Mouse (Mus musculus): ENCODE data around the gene Rin1. TPM values are rescaled to one million over a fixed set of nuclear protein-coding genes. Genes with fewer than 3 reads are reported as not detected.
A peak's percentile ranks its signal among the peaks of the same experiment; 100 is the strongest.

Rin1 gene
- polyA plus RNA-seq, 1 experiment from 2014 or later = 1.3 TPM

- no peak for ATAC-seq (ENCODE audit: insufficient number of reproducible peaks, low FRiP score, low TSS enrichment, low read depth)
- no peak for DNase-seq (ENCODE audit: low spot score)
- Histone ChIP-seq H3K36me3 (ENCODE audit: control insufficient read depth, insufficient read depth, low read length) (no peaks in the 10 kb centered on the region), H3K4me2 (ENCODE audit: low read depth, severe bottlenecking) (no peak overlapping the region), H3K4me1 (ENCODE audit: control insufficient read depth, insufficient read depth, low read length) (peaks cover 5% of the 10 kb centered on the region; the same call in 1 of the 2 replicates), H3K9ac (ENCODE audit: low read length) (no peak overlapping the region), H3K27me3 (ENCODE audit: control insufficient read depth, insufficient read depth, low read length) (no peaks in the 10 kb centered on the region), H3K4me3 (ENCODE audit: low read depth, low read length) (no peak overlapping the region), H3K27ac (replicated peaks; ENCODE audit: low read depth, low read length) (no peak overlapping the region), H3K9me3 (ENCODE audit: control insufficient read depth, low read length) (no peaks in the 10 kb centered on the region)
- 85% methylated on average over 4 of the region's 4 CpGs for WGBS
Observed at GRCm38 (mm10) chr19:5017611-5018010, 32.7 kb upstream of the Rin1 start.

GRCm38 (mm10) chr19:5018191-5018590, 32.1 kb upstream of the Rin1 start:
- Histone ChIP-seq H3K4me2 (ENCODE audit: low read depth, severe bottlenecking) (no peak overlapping the region), H3K27ac (replicated peaks; ENCODE audit: low read depth, low read length) (no peak overlapping the region), H3K9ac (ENCODE audit: low read length) (no peak overlapping the region), H3K4me3 (ENCODE audit: low read depth, low read length) (no peak overlapping the region), H3K36me3 (ENCODE audit: control insufficient read depth, insufficient read depth, low read length) (no peaks in the 10 kb centered on the region), H3K9me3 (ENCODE audit: control insufficient read depth, low read length) (no peaks in the 10 kb centered on the region), H3K27me3 (ENCODE audit: control insufficient read depth, insufficient read depth, low read length) (no peaks in the 10 kb centered on the region), H3K4me1 (ENCODE audit: control insufficient read depth, insufficient read depth, low read length) (peaks cover 5% of the 10 kb centered on the region; the same call in 1 of the 2 replicates)
- DNase-seq (ENCODE audit: low spot score) (no peak), ATAC-seq (ENCODE audit: insufficient number of reproducible peaks, low FRiP score, low TSS enrichment, low read depth) (no peak)
- WGBS = 86% methylated on average over 3 of the region's 3 CpGs

- 90% methylated on average over 2 of the region's 2 CpGs for WGBS
- Histone ChIP-seq H3K36me3 (ENCODE audit: control insufficient read depth, insufficient read depth, low read length) (no peaks in the 10 kb centered on the region), H3K27ac (replicated peaks; ENCODE audit: low read depth, low read length) (no peak overlapping the region), H3K4me1 (ENCODE audit: control insufficient read depth, insufficient read depth, low read length) (peaks cover 1% of the 10 kb centered on the region; the same call in 1 of the 2 replicates), H3K9ac (ENCODE audit: low read length) (no peak overlapping the region), H3K9me3 (ENCODE audit: control insufficient read depth, low read length) (no peaks in the 10 kb centered on the region), H3K4me3 (ENCODE audit: low read depth, low read length) (no peak overlapping the region), H3K4me2 (ENCODE audit: low read depth, severe bottlenecking) (no peak overlapping the region), H3K27me3 (ENCODE audit: control insufficient read depth, insufficient read depth, low read length) (no peaks in the 10 kb centered on the region)
- DNase-seq (ENCODE audit: low spot score) = no peak
- ATAC-seq (ENCODE audit: insufficient number of reproducible peaks, low FRiP score, low TSS enrichment, low read depth) = no peak
Observed at GRCm38 (mm10) chr19:5021416-5021815, 28.9 kb upstream of the Rin1 start.

- peak within 1 kb of the TSS; percentile 48 for H3K27ac ChIP-seq (replicated peaks; ENCODE audit: low read depth, low read length)
- H3K9ac ChIP-seq (ENCODE audit: low read length) = peak within 1 kb of the TSS; percentile 80
- peak within 1 kb of the TSS; percentile 54 for H3K4me3 ChIP-seq (ENCODE audit: low read depth, low read length)
- ATAC-seq (ENCODE audit: insufficient number of reproducible peaks, low FRiP score, low TSS enrichment, low read depth) (peak; percentile 97), DNase-seq (ENCODE audit: low spot score) (peak; percentile 96)
- under 1% methylated on average over 62 of the region's 62 CpGs for WGBS
- no peaks in the 10 kb centered on the region for H3K9me3 ChIP-seq (ENCODE audit: control insufficient read depth, low read length)
- no peaks in the 10 kb centered on the region for H3K36me3 ChIP-seq (ENCODE audit: control insufficient read depth, insufficient read depth, low read length)
- H3K27me3 ChIP-seq (ENCODE audit: control insufficient read depth, insufficient read depth, low read length) = no peaks in the 10 kb centered on the region
- peak within 1 kb of the TSS; percentile 75 for H3K4me2 ChIP-seq (ENCODE audit: low read depth, severe bottlenecking)
- H3K4me1 ChIP-seq (ENCODE audit: control insufficient read depth, insufficient read depth, low read length) = no peaks in the 10 kb centered on the region
Observed at GRCm38 (mm10) chr19:5023621-5024479, 26.4 kb upstream of the Rin1 start, which contains the start of gene Slc29a2. Gene Slc29a2 (plus strand): TSS chr19:5023860.

DNA sequence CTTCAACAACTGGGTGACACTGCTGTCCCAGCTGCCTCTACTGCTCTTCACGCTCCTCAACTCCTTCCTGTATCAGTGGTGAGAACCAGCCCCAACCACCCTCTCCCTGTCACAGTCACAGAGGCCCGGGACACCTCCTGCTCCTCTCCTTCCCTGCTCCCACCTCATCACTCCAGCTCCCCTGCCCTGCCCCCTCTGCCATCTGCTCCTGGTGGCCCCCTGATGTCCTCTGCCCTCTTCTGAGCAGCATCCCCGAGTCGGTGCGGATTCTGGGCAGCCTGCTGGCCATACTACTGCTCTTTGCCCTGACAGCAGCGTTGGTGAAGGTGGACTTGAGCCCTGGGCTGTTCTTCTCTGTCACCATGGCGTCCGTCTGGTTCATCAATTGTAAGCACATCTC, 24.2 kb upstream of the Rin1 start:
- H3K9ac ChIP-seq (ENCODE audit: low read length) = no peak overlapping the region
- H3K4me1 ChIP-seq (ENCODE audit: control insufficient read depth, insufficient read depth, low read length) = no peaks in the 10 kb centered on the region
- peaks cover 3% of the 10 kb centered on the region for H3K36me3 ChIP-seq (ENCODE audit: control insufficient read depth, insufficient read depth, low read length)
- ATAC-seq (ENCODE audit: insufficient number of reproducible peaks, low FRiP score, low TSS enrichment, low read depth) = no peak
- no peak overlapping the region for H3K4me3 ChIP-seq (ENCODE audit: low read depth, low read length)
- no peak for DNase-seq (ENCODE audit: low spot score)
- no peak overlapping the region for H3K27ac ChIP-seq (replicated peaks; ENCODE audit: low read depth, low read length)
- no peaks in the 10 kb centered on the region for H3K27me3 ChIP-seq (ENCODE audit: control insufficient read depth, insufficient read depth, low read length)
- 87% methylated on average over 8 of the region's 8 CpGs for WGBS
- no peaks in the 10 kb centered on the region for H3K9me3 ChIP-seq (ENCODE audit: control insufficient read depth, low read length)
- H3K4me2 ChIP-seq (ENCODE audit: low read depth, severe bottlenecking) = no peak overlapping the region

- DNase-seq (ENCODE audit: low spot score) (no peak), ATAC-seq (ENCODE audit: insufficient number of reproducible peaks, low FRiP score, low TSS enrichment, low read depth) (no peak)
- no peak overlapping the region for H3K27ac ChIP-seq (replicated peaks; ENCODE audit: low read depth, low read length)
- no peak overlapping the region for H3K9ac ChIP-seq (ENCODE audit: low read length)
- no peak overlapping the region for H3K4me2 ChIP-seq (ENCODE audit: low read depth, severe bottlenecking)
- H3K36me3 ChIP-seq (ENCODE audit: control insufficient read depth, insufficient read depth, low read length) = peaks cover 3% of the 10 kb centered on the region
- no peak overlapping the region for H3K4me3 ChIP-seq (ENCODE audit: low read depth, low read length)
- H3K9me3 ChIP-seq (ENCODE audit: control insufficient read depth, low read length) = no peaks in the 10 kb centered on the region
- 84% methylated on average over 3 of the region's 3 CpGs for WGBS
- 0 out of 2 replicates have a peak, but pooled peaks cover 2% of the 10 kb centered on the region for H3K4me1 ChIP-seq (ENCODE audit: control insufficient read depth, insufficient read depth, low read length)
- no peaks in the 10 kb centered on the region for H3K27me3 ChIP-seq (ENCODE audit: control insufficient read depth, insufficient read depth, low read length)
Observed at GRCm38 (mm10) chr19:5032686-5033085, 17.6 kb upstream of the Rin1 start.

DNA sequence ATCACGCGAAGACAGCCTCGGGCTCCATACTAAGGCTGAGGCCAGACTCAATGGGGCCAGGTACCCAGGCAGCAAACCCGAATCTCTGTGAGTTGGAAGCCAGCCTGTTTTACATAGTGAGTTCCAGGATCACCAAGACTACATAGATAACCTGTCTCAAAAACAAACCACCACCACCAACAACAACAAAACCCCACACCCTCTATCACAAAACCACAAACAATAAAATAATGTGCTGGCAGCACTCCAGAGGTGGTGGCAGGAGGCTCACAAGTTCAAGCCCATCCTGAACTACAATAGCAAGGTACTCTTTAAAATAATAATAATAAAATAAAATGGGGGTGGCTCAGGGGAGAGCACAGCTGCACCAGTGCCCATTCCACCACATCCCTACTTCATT, 13.7 kb upstream of the Rin1 start:
- 82% methylated on average over 4 of the region's 4 CpGs for WGBS
- DNase-seq (ENCODE audit: low spot score) (no peak), ATAC-seq (ENCODE audit: insufficient number of reproducible peaks, low FRiP score, low TSS enrichment, low read depth) (no peak)
- Histone ChIP-seq H3K36me3 (ENCODE audit: control insufficient read depth, insufficient read depth, low read length) (no peaks in the 10 kb centered on the region), H3K27me3 (ENCODE audit: control insufficient read depth, insufficient read depth, low read length) (no peaks in the 10 kb centered on the region), H3K9me3 (ENCODE audit: control insufficient read depth, low read length) (no peaks in the 10 kb centered on the region), H3K9ac (ENCODE audit: low read length) (no peak overlapping the region), H3K4me2 (ENCODE audit: low read depth, severe bottlenecking) (no peak overlapping the region), H3K4me3 (ENCODE audit: low read depth, low read length) (no peak overlapping the region), H3K27ac (replicated peaks; ENCODE audit: low read depth, low read length) (no peak overlapping the region), H3K4me1 (ENCODE audit: control insufficient read depth, insufficient read depth, low read length) (peaks cover 17% of the 10 kb centered on the region; the same call in 1 of the 2 replicates)

- Histone ChIP-seq H3K9ac (ENCODE audit: low read length) (peak overlapping the region; percentile 87), H3K9me3 (ENCODE audit: control insufficient read depth, low read length) (no peaks in the 10 kb centered on the region), H3K27me3 (ENCODE audit: control insufficient read depth, insufficient read depth, low read length) (no peaks in the 10 kb centered on the region), H3K4me1 (ENCODE audit: control insufficient read depth, insufficient read depth, low read length) (peaks cover 21% of the 10 kb centered on the region; the same call in 1 of the 2 replicates), H3K27ac (replicated peaks; ENCODE audit: low read depth, low read length) (0 out of 2 replicates have a peak overlapping the region, but pooled peaks have one; percentile 60), H3K36me3 (ENCODE audit: control insufficient read depth, insufficient read depth, low read length) (no peaks in the 10 kb centered on the region), H3K4me3 (ENCODE audit: low read depth, low read length) (peak overlapping the region; percentile 82), H3K4me2 (ENCODE audit: low read depth, severe bottlenecking) (peak overlapping the region; percentile 99)
- DNase-seq (ENCODE audit: low spot score) (peak; percentile 95), ATAC-seq (ENCODE audit: insufficient number of reproducible peaks, low FRiP score, low TSS enrichment, low read depth) (peak; percentile 28; the same call in 1 of the 2 replicates)
- WGBS = 5% methylated on average over 32 of the region's 32 CpGs
Observed at GRCm38 (mm10) chr19:5037678-5038571, 12.4 kb upstream of the Rin1 start.

All from limb, embryonic 11.5 days (tissue).